Mouse (Mus musculus) midbrain, embryonic 15.5 days (tissue): ENCODE results near the gene Mmp10. TPM values are rescaled to one million over a fixed set of nuclear protein-coding genes. Genes with fewer than 3 reads are reported as not detected.

Experiments used
- ATAC-seq: fragments of 200-750 bp; cut with Nextera tagmentation; replicated peaks from 2 replicates; pipeline ENCODE4 v1.8.0; 2017; ENCODE audit warnings: moderate TSS enrichment
- H3K27ac ChIP-seq: fragments of 300-500 bp; sonication (generic); 2 replicates; pipeline ENCODE4 v1.5.1; 2015; ENCODE audit warnings: mild to moderate bottlenecking, inconsistent platforms
- H3K27me3 ChIP-seq: fragments of 300-500 bp; sonication (generic); replicated peaks from 2 replicates; pipeline ENCODE4 v1.6.1; 2015; ENCODE audit warnings: inconsistent platforms
- H3K36me3 ChIP-seq: fragments of 300-500 bp; sonication (generic); replicated peaks from 2 replicates; pipeline ENCODE4 v1.6.1; 2015; ENCODE audit warnings: inconsistent platforms
- H3K4me1 ChIP-seq: fragments of 300-500 bp; sonication (generic); 2 replicates; pipeline ENCODE4 v1.6.1; 2015; ENCODE audit warnings: inconsistent platforms
- H3K4me2 ChIP-seq: fragments of 300-500 bp; sonication (generic); 2 replicates; pipeline ENCODE4 v1.6.1; 2015; ENCODE audit warnings: inconsistent platforms, mild to moderate bottlenecking, moderate library complexity
- H3K4me3 ChIP-seq: fragments of 300-500 bp; sonication (generic); 2 replicates; pipeline ENCODE4 v1.5.1; 2015; ENCODE audit warnings: mild to moderate bottlenecking, inconsistent platforms
- H3K9ac ChIP-seq: fragments of 300-500 bp; sonication (generic); 2 replicates; pipeline ENCODE4 v1.6.1; 2015; ENCODE audit warnings: mild to moderate bottlenecking, inconsistent platforms
- H3K9me3 ChIP-seq: fragments of 300-500 bp; sonication (generic); 2 replicates; pipeline ENCODE4 v1.6.1; 2016; ENCODE audit warnings: inconsistent platforms
- WGBS: fragments of 180-500 bp; shearing (Covaris S2); methylation state at CpG from one replicate; pipeline ENCODE4 v1.1.7; 2015; ENCODE audit warnings: mixed read lengths; 5-methylcytosine and 5-hydroxymethylcytosine counted together
- polyA plus RNA-seq: library from polyadenylated mRNA; unstranded; fragments of >200 nt; fragmentation: Nextera tagmentation; extraction: Ambion mirVana; gene quantifications from 2 replicates; pipeline ENCODE4 v1.2.1, GENCODE M21; 2015

Gene Mmp10
- not detected in 2 replicates for polyA plus RNA-seq

DNA sequence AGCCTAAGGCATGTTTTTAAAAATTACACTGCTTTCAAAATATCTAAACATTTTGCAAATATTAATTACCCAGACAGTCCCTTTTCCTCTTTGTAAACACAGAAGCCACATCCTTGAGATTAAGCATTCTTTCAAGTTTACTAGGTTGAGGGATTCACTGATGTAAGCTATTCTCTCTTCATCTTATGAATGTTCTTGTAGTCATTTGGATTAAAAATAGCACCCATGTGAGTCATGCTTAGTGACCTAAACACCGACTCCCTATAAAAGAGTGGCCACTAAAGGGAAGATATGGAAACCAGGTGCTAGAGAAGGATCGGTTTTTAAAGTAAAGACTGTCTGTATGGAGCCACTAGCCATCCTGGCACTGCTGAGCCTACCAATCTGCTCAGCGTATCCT is at the start of gene Mmp10:
Gene Mmp10 (plus strand): TSS at position 302 of the 400 bp plus-strand sequence.
- H3K4me3 ChIP-seq, result no peak within 1 kb of the TSS
- no peaks in the 10 kb centered on the region for H3K27me3 ChIP-seq
- H3K9ac ChIP-seq, result no peak within 1 kb of the TSS
- 87% methylated on average over 3 of the region's 3 CpGs for WGBS
- H3K4me2 ChIP-seq, result no peak within 1 kb of the TSS
- H3K4me1 ChIP-seq, result no peaks in the 10 kb centered on the region
- no peak for ATAC-seq
- H3K27ac ChIP-seq, result no peak within 1 kb of the TSS
- no peaks in the 10 kb centered on the region for H3K9me3 ChIP-seq
- no peaks in the 10 kb centered on the region for H3K36me3 ChIP-seq

DNA sequence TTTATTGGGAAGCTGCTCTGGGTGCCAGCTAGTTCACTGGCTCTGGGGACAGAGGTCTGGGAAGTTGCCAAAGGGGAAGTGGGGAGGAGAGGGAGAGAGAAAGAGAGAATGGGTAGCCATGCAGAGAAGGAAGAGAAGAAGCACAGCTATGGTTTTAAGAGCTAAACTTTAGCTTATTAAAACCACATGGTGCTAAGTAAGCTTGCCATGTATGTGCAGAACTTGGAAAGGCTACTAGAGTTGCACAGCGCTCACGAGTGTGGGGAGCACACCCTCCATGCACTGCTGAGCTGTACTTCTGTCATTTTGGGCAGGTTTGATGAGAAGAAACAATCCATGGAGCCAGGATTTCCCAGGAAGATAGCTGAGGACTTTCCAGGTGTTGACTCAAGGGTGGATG is 48.9 kb upstream of the Mmp10 start:
- H3K36me3 ChIP-seq, result no peaks in the 10 kb centered on the region
- H3K4me2 ChIP-seq, result no peak overlapping the region
- ATAC-seq, result no peak
- no peaks in the 10 kb centered on the region for H3K27me3 ChIP-seq
- WGBS, result 79% methylated on average over 2 of the region's 2 CpGs
- H3K9ac ChIP-seq, result no peak overlapping the region
- no peak overlapping the region for H3K27ac ChIP-seq
- H3K4me1 ChIP-seq, result no peaks in the 10 kb centered on the region
- no peak overlapping the region for H3K4me3 ChIP-seq
- H3K9me3 ChIP-seq, result no peaks in the 10 kb centered on the region

DNA sequence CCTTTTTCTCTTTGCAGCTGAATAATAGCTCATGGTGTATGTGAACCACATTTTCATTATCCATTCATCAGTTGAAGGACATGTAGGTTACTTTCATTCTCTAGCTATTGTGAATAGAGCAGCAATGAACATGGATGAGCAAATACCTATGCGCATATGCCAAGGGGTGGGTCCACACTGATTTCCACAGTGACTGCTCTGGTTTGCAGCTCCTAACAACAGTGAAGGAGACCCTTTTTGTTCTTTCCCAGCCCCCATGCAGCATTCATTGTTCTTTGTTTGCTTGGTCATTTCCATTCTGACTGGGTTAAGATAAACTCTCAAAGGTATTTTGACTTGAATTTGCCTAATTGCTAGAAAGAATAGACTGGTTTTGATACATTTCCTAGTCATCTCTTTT is 31.9 kb upstream of the Mmp10 start:
- Histone ChIP-seq H3K27ac (no peak overlapping the region), H3K36me3 (no peaks in the 10 kb centered on the region), H3K9me3 (no peaks in the 10 kb centered on the region), H3K9ac (no peak overlapping the region), H3K27me3 (no peaks in the 10 kb centered on the region), H3K4me3 (no peak overlapping the region), H3K4me1 (no peaks in the 10 kb centered on the region), H3K4me2 (no peak overlapping the region)
- no peak for ATAC-seq
- WGBS, result 83% methylated on average over 1 of the region's 1 CpGs

DNA sequence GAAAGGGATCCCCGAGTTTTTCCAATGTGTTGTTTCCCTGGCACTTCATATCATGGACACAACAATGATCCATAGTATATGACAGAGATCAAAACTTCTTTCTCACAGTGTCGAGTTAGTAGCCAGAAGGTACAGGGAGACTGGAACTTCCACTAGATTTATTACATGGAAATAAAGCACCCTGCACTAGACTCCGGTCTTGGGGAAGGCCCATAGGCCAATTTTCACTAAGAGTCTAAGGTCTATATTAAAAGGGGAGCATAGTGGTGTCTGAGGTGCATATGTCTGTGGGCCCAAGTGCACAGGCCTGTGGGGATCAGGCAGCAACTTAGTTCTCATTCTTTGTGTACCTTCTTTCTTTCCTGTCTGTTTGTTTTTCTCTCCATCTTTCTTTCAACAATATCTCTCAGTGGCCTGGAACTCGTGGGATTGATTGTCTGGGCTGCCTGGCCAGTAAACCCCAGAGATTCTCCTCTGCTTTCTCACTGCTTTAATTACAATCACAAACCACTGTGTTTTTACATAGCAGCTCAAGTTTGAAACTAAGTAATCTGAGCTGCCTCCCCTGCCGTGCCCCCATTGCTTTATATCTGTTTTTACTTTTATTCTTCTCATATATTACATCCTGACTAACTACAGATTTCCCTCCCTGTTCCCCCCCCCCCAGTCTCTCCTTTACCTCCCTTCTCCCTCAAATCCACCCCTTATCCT is 18.3 kb upstream of the Mmp10 start:
- WGBS, result 81% methylated on average over 5 of the region's 5 CpGs
- Histone ChIP-seq H3K27me3 (no peaks in the 10 kb centered on the region), H3K9me3 (no peaks in the 10 kb centered on the region), H3K4me1 (no peaks in the 10 kb centered on the region), H3K9ac (no peak overlapping the region), H3K4me2 (no peak overlapping the region), H3K4me3 (no peak overlapping the region), H3K27ac (no peak overlapping the region), H3K36me3 (no peaks in the 10 kb centered on the region)
- no peak for ATAC-seq

DNA sequence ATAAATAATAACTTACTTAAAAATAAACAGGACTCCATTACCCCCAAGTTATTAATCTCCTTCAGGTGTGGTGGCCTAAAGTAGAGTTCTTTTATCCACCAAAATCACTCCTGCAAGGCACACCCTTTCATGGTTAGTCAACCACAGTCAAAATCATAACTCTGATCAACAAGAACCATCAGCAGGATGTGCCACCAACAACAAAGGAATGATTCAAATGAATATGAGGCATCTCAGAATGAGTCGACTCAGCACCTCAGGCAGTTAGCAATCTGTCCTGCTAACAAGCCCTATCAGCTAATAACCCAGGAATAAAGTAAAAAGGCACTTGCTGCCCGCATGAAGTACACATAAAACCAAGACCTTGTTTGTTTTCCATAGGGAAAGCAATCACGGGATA is 1.0 kb upstream of the Mmp10 start:
- Histone ChIP-seq H3K27me3 (no peaks in the 10 kb centered on the region), H3K4me1 (no peaks in the 10 kb centered on the region), H3K9me3 (no peaks in the 10 kb centered on the region), H3K27ac (no peak overlapping the region), H3K4me3 (no peak overlapping the region), H3K4me2 (no peak overlapping the region), H3K36me3 (no peaks in the 10 kb centered on the region), H3K9ac (no peak overlapping the region)
- WGBS, result 87% methylated on average over 3 of the region's 3 CpGs
- no peak for ATAC-seq

DNA sequence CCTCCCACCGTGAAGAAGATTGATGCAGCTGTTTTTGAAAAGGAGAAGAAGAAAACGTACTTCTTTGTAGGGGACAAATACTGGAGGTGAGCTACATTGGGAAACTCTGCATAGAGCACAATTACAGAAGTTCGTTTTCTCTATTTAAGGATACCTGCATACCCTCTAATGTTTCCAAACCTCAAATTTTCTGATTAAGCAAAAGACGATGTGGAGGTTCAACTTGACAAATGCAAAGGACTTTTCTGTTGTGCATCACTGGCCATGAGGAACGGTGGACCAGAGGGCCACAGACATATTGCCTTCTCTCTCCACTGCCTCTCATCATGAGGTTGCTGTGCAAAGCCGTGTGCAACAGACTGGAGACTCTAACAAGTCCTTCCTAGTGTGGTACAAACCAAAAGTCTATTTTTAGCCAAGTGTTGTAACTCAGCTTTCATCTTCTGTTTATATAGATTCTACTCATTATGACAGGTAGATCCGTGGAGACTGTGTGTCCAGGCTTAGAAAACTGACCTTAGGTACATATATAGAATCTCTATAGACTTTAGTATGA is 5.2 kb downstream of the Mmp10 start:
- Histone ChIP-seq H3K27me3 (no peaks in the 10 kb centered on the region), H3K36me3 (no peaks in the 10 kb centered on the region), H3K4me3 (no peak overlapping the region), H3K9me3 (no peaks in the 10 kb centered on the region), H3K4me1 (no peaks in the 10 kb centered on the region), H3K4me2 (no peak overlapping the region), H3K9ac (no peak overlapping the region), H3K27ac (no peak overlapping the region)
- WGBS, result 87% methylated on average over 7 of the region's 7 CpGs
- no peak for ATAC-seq

DNA sequence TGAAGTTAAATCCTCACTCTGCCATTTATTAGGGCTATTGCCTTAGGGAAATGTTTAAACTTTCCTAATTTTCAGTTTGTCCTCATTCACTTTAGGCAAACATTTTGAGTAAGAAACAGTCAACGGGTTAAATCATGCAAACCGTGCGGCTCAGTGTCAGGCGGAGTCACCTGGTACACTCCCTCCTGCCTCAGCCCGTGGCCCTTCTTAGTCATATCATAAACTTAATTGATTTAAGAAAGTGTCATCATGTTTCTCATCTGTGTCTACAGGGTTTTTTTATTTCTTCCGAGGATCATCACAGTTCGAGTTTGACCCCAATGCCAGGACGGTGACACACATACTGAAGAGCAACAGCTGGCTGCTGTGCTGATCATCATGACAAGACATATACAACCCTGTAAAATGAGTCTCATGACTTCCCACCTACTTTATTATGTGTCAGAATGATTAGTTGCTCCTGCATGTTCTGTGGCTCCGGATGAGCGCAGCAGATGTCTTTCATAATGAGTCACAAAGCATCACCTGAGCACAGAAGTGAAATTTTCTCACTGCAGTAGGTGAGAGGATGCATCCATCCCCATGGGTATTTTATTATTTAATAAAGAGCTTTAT is 7.6 kb downstream of the Mmp10 start:
- Histone ChIP-seq H3K27ac (no peak overlapping the region), H3K27me3 (no peaks in the 10 kb centered on the region), H3K9me3 (no peaks in the 10 kb centered on the region), H3K4me1 (no peaks in the 10 kb centered on the region), H3K4me2 (no peak overlapping the region), H3K9ac (no peak overlapping the region), H3K36me3 (no peaks in the 10 kb centered on the region), H3K4me3 (no peak overlapping the region)
- ATAC-seq, result no peak
- 94% methylated on average over 10 of the region's 10 CpGs for WGBS

DNA sequence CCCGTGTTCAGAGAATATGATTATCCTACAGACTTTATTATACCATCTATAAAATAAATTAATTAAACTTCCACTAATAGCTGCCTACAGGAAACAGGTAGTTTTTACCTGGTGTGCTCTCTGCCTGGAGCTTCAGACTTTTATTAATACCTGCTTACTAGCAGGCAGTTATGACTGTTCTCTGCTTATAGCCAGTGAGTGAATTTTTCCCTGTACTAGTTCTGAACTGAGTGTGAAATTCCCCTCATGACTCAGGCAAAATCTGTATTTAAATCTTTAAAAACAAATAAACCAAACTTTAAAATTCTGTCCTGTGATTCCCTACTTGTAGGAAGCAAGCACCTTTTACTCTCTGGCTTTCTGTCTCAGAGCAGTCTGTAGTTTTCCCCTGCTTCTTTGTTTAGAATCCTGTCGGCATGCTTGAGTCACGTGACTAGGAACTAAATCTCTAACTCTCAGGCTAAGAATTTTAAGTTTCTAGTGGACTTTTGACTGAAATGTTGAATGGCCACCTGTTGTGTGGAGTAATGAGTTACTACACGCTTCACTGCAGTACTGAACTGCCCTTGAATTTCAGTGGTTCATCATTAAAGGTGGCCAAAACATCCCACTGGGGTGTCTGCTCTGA is 15.9 kb downstream of the Mmp10 start:
- no peak overlapping the region for H3K9ac ChIP-seq
- H3K9me3 ChIP-seq, result no peaks in the 10 kb centered on the region
- H3K27ac ChIP-seq, result no peak overlapping the region
- no peaks in the 10 kb centered on the region for H3K27me3 ChIP-seq
- WGBS, result 53% methylated on average over 4 of the region's 4 CpGs
- H3K4me2 ChIP-seq, result no peak overlapping the region
- H3K4me3 ChIP-seq, result no peak overlapping the region
- no peaks in the 10 kb centered on the region for H3K4me1 ChIP-seq
- ATAC-seq, result no peak
- H3K36me3 ChIP-seq, result no peaks in the 10 kb centered on the region

DNA sequence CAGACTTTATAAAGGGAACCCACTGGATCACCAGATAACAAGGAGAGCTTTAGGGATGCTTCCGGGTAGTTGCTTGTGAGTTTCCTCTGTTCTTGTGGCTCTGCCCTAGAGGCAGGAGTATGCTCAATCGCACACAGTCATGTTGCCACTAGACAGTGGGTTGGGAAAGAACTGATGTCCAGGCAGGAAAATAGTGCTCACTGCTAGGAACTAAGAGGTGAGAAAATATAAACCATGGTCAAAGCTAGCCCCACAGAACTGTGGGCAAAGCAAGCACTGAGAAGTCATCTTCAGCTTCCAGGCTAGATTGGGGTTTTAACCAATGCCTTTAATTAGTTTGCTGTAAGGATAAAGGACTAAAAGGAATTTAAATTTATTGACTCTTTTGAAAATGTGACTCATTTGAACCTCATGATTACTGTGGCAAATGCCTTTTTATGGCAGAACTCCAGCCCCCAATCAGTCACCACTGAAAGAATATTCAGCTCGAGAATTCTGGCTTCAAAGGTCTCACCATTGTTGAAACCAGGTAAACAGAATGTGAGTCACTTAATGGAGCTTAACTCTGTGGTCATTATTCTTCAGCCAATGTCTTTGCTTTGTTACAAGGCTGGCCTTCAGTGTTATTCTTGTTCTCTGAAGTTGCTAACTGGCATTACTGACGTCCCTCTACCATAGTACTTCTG is 24.2 kb downstream of the Mmp10 start:
- Histone ChIP-seq H3K27me3 (no peaks in the 10 kb centered on the region), H3K4me3 (no peak overlapping the region), H3K4me1 (no peaks in the 10 kb centered on the region), H3K36me3 (no peaks in the 10 kb centered on the region), H3K27ac (no peak overlapping the region), H3K4me2 (no peak overlapping the region), H3K9ac (no peak overlapping the region), H3K9me3 (no peaks in the 10 kb centered on the region)
- WGBS, result 74% methylated on average over 4 of the region's 4 CpGs
- no peak for ATAC-seq

DNA sequence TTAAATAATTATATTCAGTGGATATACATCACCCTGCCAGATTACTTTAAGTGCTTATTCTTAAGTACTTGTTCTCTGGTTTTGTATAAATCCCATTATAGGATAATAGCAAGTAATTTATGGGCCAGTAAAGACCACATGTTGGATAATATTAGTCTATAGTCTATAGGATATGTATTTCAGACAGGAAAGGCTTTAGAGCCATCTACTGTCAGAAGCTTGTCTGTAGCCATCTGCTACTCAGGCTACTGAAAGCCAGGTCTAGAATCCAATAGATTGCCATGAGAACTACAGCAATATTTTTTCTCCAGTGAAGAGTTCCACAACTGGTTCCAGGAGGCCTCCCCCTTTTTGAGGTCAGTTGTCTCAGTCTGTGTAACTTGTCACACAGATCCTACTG is 40.6 kb downstream of the Mmp10 start:
- no peak overlapping the region for H3K27ac ChIP-seq
- no peak overlapping the region for H3K4me2 ChIP-seq
- no peak for ATAC-seq
- H3K9me3 ChIP-seq, result no peaks in the 10 kb centered on the region
- H3K4me3 ChIP-seq, result no peak overlapping the region
- H3K4me1 ChIP-seq, result no peaks in the 10 kb centered on the region
- no peak overlapping the region for H3K9ac ChIP-seq
- H3K27me3 ChIP-seq, result no peaks in the 10 kb centered on the region
- no peaks in the 10 kb centered on the region for H3K36me3 ChIP-seq

DNA sequence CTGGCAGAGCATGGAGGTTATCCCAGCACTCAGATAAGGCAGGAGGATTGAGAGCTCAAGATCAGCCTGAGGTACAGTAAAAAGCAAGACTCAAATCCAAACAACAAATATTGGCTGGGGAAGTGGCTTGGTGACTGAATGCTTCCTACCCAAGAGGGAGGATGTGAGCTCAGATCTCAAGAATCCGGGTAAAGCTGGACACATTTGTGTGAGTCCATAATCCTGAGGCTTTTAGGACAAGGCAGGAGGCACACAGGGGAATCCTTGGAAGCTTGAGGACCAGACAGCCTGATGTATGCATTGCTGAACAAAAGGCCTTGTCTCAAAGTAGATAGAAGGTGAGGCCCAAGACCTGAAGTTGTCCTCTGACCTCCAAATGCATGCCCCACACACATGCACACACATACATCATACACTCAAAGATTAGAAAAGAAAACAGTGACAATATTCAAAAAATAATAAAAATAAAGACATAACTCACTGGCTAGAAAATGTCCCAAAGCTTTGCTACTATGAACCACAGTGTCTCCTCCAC is 42.8 kb downstream of the Mmp10 start:
- Histone ChIP-seq H3K4me2 (no peak overlapping the region), H3K4me3 (no peak overlapping the region), H3K27ac (no peak overlapping the region), H3K4me1 (no peaks in the 10 kb centered on the region), H3K9ac (no peak overlapping the region), H3K36me3 (no peaks in the 10 kb centered on the region), H3K27me3 (no peaks in the 10 kb centered on the region), H3K9me3 (no peaks in the 10 kb centered on the region)
- ATAC-seq, result no peak
- 79% methylated on average over 1 of the region's 1 CpGs for WGBS

DNA sequence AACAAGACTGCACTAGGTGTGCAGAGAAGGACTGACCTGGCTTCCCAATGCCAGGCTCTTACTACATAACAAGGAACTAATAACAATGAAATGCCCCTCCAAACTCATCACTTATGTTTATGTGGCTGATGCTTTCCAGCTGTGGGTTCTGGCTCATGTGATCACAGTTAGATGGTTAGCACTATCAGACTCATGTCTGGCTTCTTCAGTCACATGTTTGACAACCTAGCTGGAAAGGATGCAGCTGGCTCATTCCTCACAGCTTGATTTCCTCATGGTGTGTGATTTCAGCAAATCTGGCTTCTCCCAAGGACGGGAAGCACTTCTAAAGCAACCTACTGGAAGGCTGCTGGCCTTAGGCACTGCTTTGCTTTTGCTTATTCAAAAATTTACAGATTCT is 43.3 kb downstream of the Mmp10 start:
- 49% methylated on average over 1 of the region's 1 CpGs for WGBS
- Histone ChIP-seq H3K27ac (no peak overlapping the region), H3K4me3 (no peak overlapping the region), H3K27me3 (no peaks in the 10 kb centered on the region), H3K4me1 (no peaks in the 10 kb centered on the region), H3K4me2 (no peak overlapping the region), H3K9me3 (no peaks in the 10 kb centered on the region), H3K9ac (no peak overlapping the region), H3K36me3 (no peaks in the 10 kb centered on the region)
- ATAC-seq, result no peak
